Mouse (Mus musculus): ENCODE results near the gene Hist2h2aa1. TPM values are rescaled to one million over a fixed set of nuclear protein-coding genes. Genes with fewer than 3 reads are reported as not detected.
"Not testable (repeated sequence)": the region's sequence is repeated elsewhere in the genome, so short reads cannot be mapped to it uniquely, and the experiment has no call there.

Hist2h2aa1 gene
- polyA plus RNA-seq, 1 experiment from 2014 or later, result 29.2 TPM

GRCm38 (mm10) chr3:96220131-96220764 is 25.0 kb upstream of the Hist2h2aa1 start:
- ATAC-seq (ENCODE audit: low FRiP score), result peak; percentile 6; the same call in 1 of the 2 replicates

DNA sequence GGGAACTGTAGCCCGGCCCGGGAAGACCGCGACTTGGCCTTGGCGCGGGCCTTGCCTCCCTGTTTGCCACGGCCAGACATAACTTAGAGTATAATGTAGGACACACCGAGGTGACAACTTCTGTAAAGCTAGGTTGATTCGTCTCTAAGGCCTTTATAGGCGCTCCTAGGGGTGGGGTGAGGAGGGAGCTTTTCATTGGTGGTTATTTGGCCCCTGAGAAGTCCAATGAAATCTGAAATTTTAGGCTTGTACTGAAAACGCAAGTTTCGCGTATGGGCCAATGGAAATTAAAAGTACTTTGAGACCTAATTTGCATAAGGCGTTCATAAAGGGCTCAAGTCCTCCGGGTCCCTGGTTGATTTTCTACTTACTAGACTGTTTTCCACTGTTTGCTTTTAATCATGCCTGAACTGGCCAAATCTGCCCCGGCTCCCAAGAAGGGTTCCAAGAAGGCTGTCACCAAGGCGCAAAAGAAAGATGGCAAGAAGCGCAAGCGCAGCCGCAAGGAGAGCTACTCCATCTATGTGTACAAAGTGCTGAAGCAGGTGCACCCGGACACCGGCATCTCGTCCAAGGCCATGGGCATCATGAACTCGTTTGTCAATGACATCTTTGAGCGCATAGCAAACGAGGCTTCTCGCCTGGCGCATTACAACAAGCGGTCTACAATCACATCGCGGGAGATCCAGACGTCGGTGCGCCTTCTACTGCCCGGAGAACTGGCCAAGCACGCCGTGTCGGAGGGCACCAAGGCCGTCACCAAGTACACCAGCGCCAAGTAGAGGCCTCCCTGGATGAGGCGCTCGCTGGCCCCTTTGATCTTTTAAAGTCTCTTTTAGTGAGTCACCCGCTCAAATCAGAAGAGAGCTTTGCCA is 24.3 kb upstream of the Hist2h2aa1 start, which contains the start of the genes Hist2h2ac and Hist2h2be:
TSS of gene Hist2h2ac (minus strand) at position 116 of the 875 bp plus-strand sequence.
TSS of gene Hist2h2be (plus strand) at position 355 of the 875 bp plus-strand sequence.
- Histone ChIP-seq H3K4me1 (replicated peaks) (peaks cover 45% of the 10 kb centered on the region), H3K4me3 (peak within 1 kb of the TSS; percentile 57), H3K9ac (peak within 1 kb of the TSS; percentile 82), H3K27me3 (0 out of 2 replicates have a peak, but pooled peaks cover 3% of the 10 kb centered on the region), H3K27ac (peak within 1 kb of the TSS; percentile 98), H3K9me3 (no peaks in the 10 kb centered on the region), H3K4me2 (peak within 1 kb of the TSS; percentile 86), H3K36me3 (no peaks in the 10 kb centered on the region)
- under 1% methylated on average over 43 of the region's 43 CpGs for WGBS
- peak; percentile 79 for ATAC-seq (ENCODE audit: low FRiP score)

More at GRCm38 (mm10) chr3:96220131-96220764, 25.0 kb upstream of the Hist2h2aa1 start:
- WGBS, result under 1% methylated on average over 43 of the region's 47 CpGs
- H3K4me2 ChIP-seq, result peak overlapping the region; percentile 86
- H3K27me3 ChIP-seq, H3K9me3 ChIP-seq, H3K36me3 ChIP-seq: not testable (repeated sequence)
- peak overlapping the region; percentile 98 for H3K27ac ChIP-seq
- H3K4me3 ChIP-seq, result peak overlapping the region; percentile 57
- peaks cover 41% of the 10 kb centered on the region for H3K4me1 ChIP-seq (replicated peaks)
- peak overlapping the region; percentile 82 for H3K9ac ChIP-seq

GRCm38 (mm10) chr3:96221640-96222038 is 23.7 kb upstream of the Hist2h2aa1 start:
- peaks cover 45% of the 10 kb centered on the region for H3K4me1 ChIP-seq (replicated peaks)
- H3K4me2 ChIP-seq, result peak overlapping the region; percentile 86
- H3K36me3 ChIP-seq, result no peaks in the 10 kb centered on the region
- 18% methylated on average over 9 of the region's 9 CpGs for WGBS
- no peaks in the 10 kb centered on the region for H3K9me3 ChIP-seq
- H3K27me3 ChIP-seq, result no peaks in the 10 kb centered on the region
- H3K27ac ChIP-seq, result peak overlapping the region; percentile 98
- H3K4me3 ChIP-seq, result peak overlapping the region; percentile 57
- ATAC-seq (ENCODE audit: low FRiP score), result no peak
- peak overlapping the region; percentile 82 for H3K9ac ChIP-seq

DNA sequence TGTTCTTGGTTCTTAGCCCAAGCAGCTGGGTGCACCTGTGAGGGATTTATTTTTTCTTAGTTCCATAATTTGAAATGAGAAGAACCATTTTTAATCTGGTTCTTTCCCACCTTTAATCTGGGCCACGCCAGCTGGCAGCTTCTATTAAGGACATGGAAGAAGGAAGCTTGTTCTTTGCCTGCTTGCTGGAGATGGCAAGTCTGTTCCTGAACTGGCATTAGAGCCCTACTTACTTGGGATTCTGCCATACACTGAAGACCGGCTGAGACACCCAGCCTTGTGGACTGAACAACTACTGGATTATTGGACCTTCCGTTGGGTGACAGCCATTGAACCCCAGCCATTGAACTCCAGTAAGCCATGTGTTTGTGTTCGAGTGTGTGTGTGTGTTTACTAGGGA is 22.5 kb upstream of the Hist2h2aa1 start:
- Histone ChIP-seq H3K4me1 (replicated peaks) (peaks cover 45% of the 10 kb centered on the region), H3K4me3 (no peak overlapping the region), H3K9me3 (no peaks in the 10 kb centered on the region), H3K27ac (no peak overlapping the region), H3K36me3 (no peaks in the 10 kb centered on the region), H3K4me2 (peak overlapping the region; percentile 86; the same call in 1 of the 2 replicates), H3K9ac (no peak overlapping the region), H3K27me3 (no peaks in the 10 kb centered on the region)
- WGBS, result 95% methylated on average over 4 of the region's 4 CpGs
- ATAC-seq (ENCODE audit: low FRiP score), result no peak

- H3K9ac ChIP-seq, result peak overlapping the region; percentile 2; the same call in 1 of the 2 replicates
- no peak for ATAC-seq (ENCODE audit: low FRiP score)
- H3K27me3 ChIP-seq, result no peaks in the 10 kb centered on the region
- H3K4me1 ChIP-seq (replicated peaks), result peaks cover 36% of the 10 kb centered on the region
- no peaks in the 10 kb centered on the region for H3K36me3 ChIP-seq
- no peaks in the 10 kb centered on the region for H3K9me3 ChIP-seq
- H3K27ac ChIP-seq, result no peak overlapping the region
- H3K4me2 ChIP-seq, result no peak overlapping the region
- H3K4me3 ChIP-seq, result no peak overlapping the region
- WGBS, result 19% methylated on average over 2 of the region's 2 CpGs
Observed at GRCm38 (mm10) chr3:96225421-96225820, 19.9 kb upstream of the Hist2h2aa1 start.

- H3K9me3 ChIP-seq, result no peaks in the 10 kb centered on the region
- ATAC-seq (ENCODE audit: low FRiP score), result no peak
- peak overlapping the region; percentile 31; the same call in 1 of the 2 replicates for H3K9ac ChIP-seq
- H3K4me2 ChIP-seq, result no peak overlapping the region
- H3K4me3 ChIP-seq, result no peak overlapping the region
- WGBS, result 74% methylated on average over 8 of the region's 8 CpGs
- H3K27ac ChIP-seq, result no peak overlapping the region
- H3K27me3 ChIP-seq, result no peaks in the 10 kb centered on the region
- H3K36me3 ChIP-seq, result no peaks in the 10 kb centered on the region
- peaks cover 26% of the 10 kb centered on the region for H3K4me1 ChIP-seq (replicated peaks)
Observed at GRCm38 (mm10) chr3:96226695-96227648, 18.3 kb upstream of the Hist2h2aa1 start.

GRCm38 (mm10) chr3:96228828-96229227 is 16.5 kb upstream of the Hist2h2aa1 start:
- WGBS, result 75% methylated on average over 2 of the region's 2 CpGs
- ATAC-seq (ENCODE audit: low FRiP score), result no peak
- Histone ChIP-seq H3K4me3 (no peak overlapping the region), H3K9ac (no peak overlapping the region), H3K27me3 (no peaks in the 10 kb centered on the region), H3K9me3 (no peaks in the 10 kb centered on the region), H3K4me1 (replicated peaks) (peaks cover 9% of the 10 kb centered on the region; the same call in 1 of the 2 replicates), H3K36me3 (no peaks in the 10 kb centered on the region), H3K4me2 (no peak overlapping the region), H3K27ac (no peak overlapping the region)

GRCm38 (mm10) chr3:96230404-96230803 is 14.9 kb upstream of the Hist2h2aa1 start:
- H3K4me1 ChIP-seq (replicated peaks), result 0 out of 2 replicates have a peak, but pooled peaks cover 2% of the 10 kb centered on the region
- no peaks in the 10 kb centered on the region for H3K27me3 ChIP-seq
- H3K9me3 ChIP-seq, result no peaks in the 10 kb centered on the region
- H3K27ac ChIP-seq, result no peak overlapping the region
- WGBS, result 89% methylated on average over 2 of the region's 2 CpGs
- H3K4me3 ChIP-seq, result no peak overlapping the region
- no peak overlapping the region for H3K9ac ChIP-seq
- no peaks in the 10 kb centered on the region for H3K36me3 ChIP-seq
- no peak overlapping the region for H3K4me2 ChIP-seq
- ATAC-seq (ENCODE audit: low FRiP score), result no peak

- H3K9me3 ChIP-seq, result no peaks in the 10 kb centered on the region
- WGBS, result 78% methylated on average over 4 of the region's 4 CpGs
- no peak overlapping the region for H3K4me3 ChIP-seq
- H3K27me3 ChIP-seq, result no peaks in the 10 kb centered on the region
- H3K4me1 ChIP-seq (replicated peaks), result no peaks in the 10 kb centered on the region
- no peak for ATAC-seq (ENCODE audit: low FRiP score)
- H3K9ac ChIP-seq, result no peak overlapping the region
- no peaks in the 10 kb centered on the region for H3K36me3 ChIP-seq
- H3K27ac ChIP-seq, result no peak overlapping the region
- no peak overlapping the region for H3K4me2 ChIP-seq
Observed at GRCm38 (mm10) chr3:96230910-96231757, 14.2 kb upstream of the Hist2h2aa1 start.

GRCm38 (mm10) chr3:96231758-96232120 is 13.6 kb upstream of the Hist2h2aa1 start:
- Histone ChIP-seq H3K9me3 (no peaks in the 10 kb centered on the region), H3K4me2 (no peak overlapping the region), H3K4me3 (no peak overlapping the region), H3K9ac (no peak overlapping the region), H3K27ac (no peak overlapping the region), H3K27me3 (no peaks in the 10 kb centered on the region), H3K36me3 (no peaks in the 10 kb centered on the region), H3K4me1 (replicated peaks) (peaks cover under 1% of the 10 kb centered on the region; the same call in 1 of the 2 replicates)
- ATAC-seq (ENCODE audit: low FRiP score), result no peak
- WGBS, result 57% methylated on average over 2 of the region's 2 CpGs

DNA sequence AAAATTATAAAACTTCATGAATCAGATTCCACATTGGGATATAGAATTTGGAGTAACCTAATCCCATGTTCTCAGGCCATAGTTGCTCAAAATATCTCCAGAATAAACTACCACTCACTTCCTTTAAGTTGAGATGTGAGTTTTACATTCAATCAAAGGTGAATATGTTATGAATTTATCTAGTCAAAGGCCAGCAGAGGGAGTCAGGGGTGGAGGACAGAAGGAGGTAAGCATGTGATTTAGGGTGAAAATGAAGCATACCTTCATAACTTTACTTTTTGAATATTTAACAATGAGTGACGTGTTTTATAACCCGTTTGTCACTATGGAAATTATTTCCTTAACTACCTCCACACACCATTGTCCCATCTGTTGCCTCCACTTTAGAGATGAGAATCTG is 10.4 kb upstream of the Hist2h2aa1 start:
- Histone ChIP-seq H3K4me3 (no peak overlapping the region), H3K27ac (no peak overlapping the region), H3K4me2 (no peak overlapping the region), H3K9ac (no peak overlapping the region), H3K4me1 (replicated peaks) (peaks cover 17% of the 10 kb centered on the region), H3K9me3 (no peaks in the 10 kb centered on the region), H3K36me3 (no peaks in the 10 kb centered on the region), H3K27me3 (no peaks in the 10 kb centered on the region)
- WGBS, result 94% methylated on average over 2 of the region's 2 CpGs
- ATAC-seq (ENCODE audit: low FRiP score), result no peak

Measured in hindbrain, embryonic 13.5 days (tissue).